Mouse (Mus musculus): ENCODE data around the gene Tmbim1.
A peak's percentile ranks its signal among the peaks of the same experiment; 100 is the strongest.

Tmbim1 gene

DNA sequence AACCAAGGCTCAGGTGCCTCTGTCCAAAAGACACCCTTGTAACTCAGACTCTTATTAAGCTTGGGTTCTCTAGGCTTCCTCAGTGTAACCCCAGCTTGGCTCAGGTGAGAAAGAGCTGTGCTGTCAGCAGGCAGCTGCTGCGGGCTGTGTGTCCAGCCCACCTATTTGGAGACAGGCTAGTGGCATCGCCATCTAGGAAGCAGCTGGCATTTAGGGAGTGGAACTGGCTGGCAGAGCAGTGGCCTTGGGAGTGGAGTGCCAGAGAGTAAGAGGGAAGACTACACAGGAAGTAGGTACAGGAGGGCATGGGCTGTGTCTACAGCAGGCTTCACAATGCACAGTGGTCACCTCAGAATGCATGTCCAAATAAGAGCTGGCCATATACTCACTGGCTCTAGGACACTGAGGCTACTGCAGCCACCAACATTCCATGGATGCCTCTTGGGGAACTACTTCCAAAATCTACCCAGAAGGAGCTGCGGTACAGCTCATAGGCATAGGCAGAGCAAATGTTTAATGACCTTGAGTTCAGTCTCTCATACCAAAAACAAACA is 11.3 kb downstream of the Tmbim1 start:
- peak; percentile 94 for DNase-seq

DNA sequence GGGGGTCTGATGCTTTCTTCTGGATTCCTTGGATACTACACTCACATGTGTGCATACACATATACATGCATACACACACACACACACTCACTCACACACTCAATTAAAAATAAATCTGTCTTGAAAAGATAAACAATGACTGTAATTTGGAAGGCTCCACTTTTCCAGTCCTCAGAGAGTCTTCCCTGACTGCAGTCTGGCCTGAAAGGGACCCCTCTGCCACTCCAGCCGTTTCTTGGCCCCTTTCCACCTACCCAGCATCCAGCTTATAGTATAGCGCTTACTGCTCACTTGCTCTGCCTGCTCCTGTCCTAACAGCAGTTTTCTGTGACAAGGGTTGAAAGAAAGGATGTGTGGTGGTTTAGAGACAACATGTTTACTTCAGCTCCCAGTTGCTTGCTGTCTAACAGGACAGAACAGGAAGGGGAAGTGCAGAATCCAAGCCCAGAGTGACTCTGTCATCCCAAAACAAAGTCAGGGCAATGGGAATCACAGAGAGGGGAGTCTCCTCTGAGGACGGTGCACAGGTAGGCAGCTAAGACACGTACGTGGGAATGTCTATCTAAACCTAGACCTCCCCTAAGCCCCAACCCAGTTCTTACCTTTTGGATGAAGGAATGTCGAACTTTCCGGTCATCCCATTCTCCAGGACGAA is 12.0 kb downstream of the Tmbim1 start:
- DNase-seq = peak; percentile 90

DNA sequence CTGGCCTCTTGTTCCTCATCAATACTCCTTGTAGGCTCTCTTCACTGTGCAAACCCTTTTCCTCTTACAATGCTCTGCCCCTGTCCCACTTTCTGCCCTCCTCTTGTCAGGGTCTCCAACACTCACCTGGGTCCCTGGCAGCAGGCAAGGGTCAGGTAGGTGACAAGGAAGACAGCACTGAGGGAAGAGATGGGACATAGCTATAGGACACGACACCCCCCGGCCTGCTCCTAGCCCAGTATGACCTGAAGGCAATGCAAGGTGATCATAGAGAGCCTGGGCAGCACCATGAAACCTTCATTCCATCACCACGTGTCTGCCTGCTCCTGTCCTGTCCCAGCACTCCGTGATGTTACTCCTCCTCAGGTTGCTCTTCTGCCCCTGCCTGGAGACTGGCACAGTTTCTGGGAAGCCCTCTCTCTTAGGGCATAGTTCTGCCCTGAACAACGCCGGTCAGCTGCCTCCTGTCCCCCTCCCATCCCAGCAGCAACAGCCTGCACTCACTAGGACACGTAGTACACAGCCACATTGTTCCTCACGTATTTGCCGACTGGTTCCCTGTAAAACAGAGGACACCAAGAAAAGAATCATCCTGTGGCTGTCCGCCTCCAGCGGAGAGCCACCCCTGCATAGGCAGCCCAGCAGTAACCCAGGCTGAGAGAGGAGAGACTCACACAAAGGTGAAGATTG is 12.9 kb downstream of the Tmbim1 start:
- peak; percentile 90 for DNase-seq

DNA sequence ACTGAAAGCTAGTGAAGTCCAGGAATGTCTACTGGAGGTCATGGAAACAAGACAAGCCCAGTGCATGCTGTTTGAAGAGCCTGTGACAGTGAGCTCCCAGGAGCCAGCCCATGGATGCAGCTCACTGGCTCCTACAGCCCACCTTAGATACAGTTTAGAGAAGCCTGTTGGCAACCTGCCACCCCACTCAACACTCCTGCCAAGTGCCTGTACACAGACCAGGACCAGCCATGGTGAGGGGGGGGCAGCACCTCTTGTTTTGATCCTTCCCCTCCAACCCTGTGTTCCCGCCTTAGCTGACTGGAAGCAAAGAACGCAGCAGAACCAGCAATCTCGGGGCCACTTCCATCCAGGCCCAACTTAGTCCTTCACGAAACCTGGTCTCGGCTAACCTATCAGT is 15.3 kb downstream of the Tmbim1 start:
- peak; percentile 91 for DNase-seq

DNA sequence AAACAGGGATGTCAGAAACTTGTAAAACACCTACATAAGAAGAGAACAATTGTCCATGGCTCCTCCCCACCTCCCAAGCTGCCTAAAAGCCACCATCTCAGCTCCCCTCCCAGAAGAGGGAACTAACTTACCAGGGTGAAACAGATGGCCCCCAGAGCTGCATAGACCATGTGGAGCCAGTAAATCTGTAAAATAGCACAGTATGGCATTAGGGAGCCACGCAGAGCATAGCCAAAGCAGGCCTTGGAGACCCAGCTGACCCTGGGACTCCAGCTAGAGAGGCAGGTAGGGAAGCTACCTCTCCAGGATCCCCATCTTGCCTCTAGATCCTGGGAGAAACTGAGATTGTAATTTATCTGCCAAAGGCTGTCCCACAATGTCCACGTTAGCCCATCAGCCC is 15.7 kb downstream of the Tmbim1 start:
- peak; percentile 88 for DNase-seq

- peak; percentile 92 for DNase-seq
These were observed 16.2 kb downstream of the Tmbim1 start for GRCm38 (mm10) chr1:74289248-74289647.

DNA sequence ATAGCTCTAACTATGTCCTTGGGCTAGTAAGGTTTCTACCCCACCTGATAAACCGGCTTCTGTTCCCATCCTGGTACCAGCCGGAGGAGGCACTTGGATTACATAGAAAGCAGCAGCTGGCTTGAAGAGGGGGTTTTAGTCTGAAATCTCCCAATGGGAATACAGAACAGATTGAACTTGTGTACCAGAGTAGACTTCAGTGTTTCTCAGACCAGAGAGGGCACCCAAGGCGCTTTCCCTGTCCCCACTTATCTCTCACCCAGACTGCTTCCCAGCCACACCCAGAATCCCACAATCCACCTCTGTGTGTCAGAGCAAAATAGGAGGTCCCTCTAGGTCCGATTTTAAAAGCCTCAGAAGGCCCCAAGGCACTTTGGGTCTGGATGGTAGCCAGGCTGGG is 17.1 kb downstream of the Tmbim1 start:
- peak; percentile 92 for DNase-seq

- peak; percentile 95 for DNase-seq
These were observed 18.4 kb downstream of the Tmbim1 start for GRCm38 (mm10) chr1:74286869-74287607.

GRCm38 (mm10) chr1:74285212-74286010 is 20.0 kb downstream of the Tmbim1 start:
- peak; percentile 91 for DNase-seq

DNA sequence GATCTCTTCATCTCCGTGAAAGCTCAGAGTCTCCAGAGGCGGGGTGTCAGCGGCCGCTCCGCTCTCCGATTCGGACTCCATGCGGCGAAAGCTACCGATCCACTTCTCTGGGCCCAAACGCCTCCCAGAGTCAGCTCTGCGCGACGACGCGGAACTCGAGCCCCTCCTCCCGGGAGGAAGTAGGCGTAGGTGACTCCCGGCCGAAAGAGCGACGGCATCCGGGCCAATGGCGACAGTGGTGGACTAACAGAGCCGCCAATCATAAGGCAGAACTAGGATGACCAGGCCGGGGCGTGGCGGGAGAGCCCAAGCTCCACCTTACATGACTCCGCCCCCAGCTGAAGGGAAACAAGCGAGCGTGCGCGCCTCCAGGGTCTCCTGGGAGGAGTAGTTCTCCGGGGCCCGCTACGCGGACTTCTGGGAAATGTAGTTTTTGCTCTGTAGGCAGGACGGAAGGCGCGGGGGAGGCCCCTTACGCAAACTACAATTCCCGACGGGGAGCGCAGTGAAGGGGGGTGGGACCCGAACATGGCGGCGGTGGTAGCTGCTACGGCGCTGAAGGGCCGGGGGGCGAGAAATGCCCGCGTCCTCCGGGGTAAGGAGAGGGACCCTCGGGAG is 20.8 kb downstream of the Tmbim1 start, which contains the start of the genes Aamp and Pnkd:
TSS of gene Aamp (minus strand) at position 196 of the 618 bp plus-strand sequence.
TSS of gene Pnkd (plus strand) at position 388 of the 618 bp plus-strand sequence.
- DNase-seq = peak; percentile 100

- peak; percentile 98 for DNase-seq
These were observed 21.5 kb downstream of the Tmbim1 start for GRCm38 (mm10) chr1:74283686-74284463.

- peak; percentile 93 for DNase-seq
These were observed 22.4 kb downstream of the Tmbim1 start for GRCm38 (mm10) chr1:74282896-74283625.

- peak; percentile 89 for DNase-seq
These were observed 23.5 kb downstream of the Tmbim1 start for GRCm38 (mm10) chr1:74281886-74282285.

DNA sequence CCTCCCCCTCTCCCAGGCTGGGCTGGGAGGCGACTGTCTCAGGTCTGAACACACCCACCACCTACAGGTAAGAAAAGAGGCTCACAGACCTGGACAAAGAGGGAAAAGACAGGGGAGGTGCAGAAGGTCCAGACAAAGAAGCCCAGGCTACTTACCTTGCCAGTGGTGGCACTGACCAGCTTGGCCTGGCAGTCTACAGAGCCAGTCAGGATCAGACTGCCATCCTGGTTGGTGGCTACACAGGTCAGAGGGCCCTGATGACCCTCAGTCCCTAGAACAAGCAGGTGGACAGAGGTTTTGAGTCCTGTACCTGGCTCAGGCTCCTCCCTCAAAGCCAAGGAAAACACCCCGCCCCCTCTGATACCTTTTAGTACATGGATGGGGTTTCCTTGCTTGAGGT is 24.1 kb downstream of the Tmbim1 start:
- DNase-seq = peak; percentile 90

DNA sequence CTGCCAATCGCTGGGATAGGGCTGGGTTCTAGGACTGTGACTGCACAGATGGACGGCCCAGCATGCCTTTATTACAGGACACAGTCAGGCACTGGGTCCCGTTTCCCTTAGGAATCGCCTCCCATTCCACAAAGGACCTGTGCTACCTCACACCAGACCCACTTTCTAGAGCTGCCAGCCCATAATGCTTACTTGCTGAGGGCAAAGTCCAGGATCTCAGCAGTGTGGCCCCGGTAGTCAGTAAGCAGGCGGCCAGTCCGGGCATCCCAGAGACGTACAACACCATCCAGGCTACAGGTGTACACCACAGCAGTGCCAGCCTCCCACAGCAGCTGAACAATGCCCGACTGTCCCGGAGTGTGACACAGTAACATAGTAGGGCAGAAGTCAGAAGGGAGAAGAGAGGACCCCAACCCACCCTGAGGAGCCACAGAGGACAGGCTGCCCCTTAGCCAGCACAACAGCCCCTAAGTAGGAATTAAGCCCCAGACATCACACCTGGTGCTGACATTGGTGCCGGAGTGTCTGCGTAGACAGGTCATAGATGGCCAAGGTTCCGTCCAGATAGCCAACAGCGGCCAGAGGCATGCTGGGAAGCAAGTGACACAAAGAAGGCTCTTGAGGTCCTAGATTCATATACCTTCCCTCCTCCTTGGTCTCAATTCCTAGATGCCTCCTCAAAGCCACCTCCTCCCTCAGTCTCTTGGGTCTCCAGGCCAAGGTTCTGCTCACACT is 24.7 kb downstream of the Tmbim1 start:
- peak; percentile 84 for DNase-seq

GRCm38 (mm10) chr1:74278988-74279387 is 26.4 kb downstream of the Tmbim1 start:
- peak; percentile 91 for DNase-seq

DNA sequence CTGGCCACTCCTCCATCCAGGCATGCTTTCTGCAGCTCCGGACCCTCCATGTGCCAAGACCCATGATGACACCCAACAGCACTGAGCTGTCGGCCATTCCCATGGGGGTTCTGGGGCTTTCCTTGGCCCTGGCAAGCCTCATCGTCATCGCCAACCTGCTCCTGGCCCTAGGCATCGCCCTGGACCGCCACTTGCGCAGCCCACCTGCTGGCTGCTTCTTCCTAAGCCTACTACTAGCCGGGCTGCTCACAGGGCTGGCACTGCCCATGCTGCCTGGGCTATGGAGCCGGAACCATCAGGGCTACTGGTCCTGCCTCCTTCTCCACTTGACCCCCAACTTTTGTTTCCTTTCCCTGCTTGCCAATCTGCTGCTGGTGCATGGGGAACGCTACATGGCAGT is 26.9 kb downstream of the Tmbim1 start, which contains the start of gene Gpbar1:
TSS of gene Gpbar1 (plus strand) at position 13 of the 400 bp plus-strand sequence.
- peak; percentile 88 for DNase-seq

DNA sequence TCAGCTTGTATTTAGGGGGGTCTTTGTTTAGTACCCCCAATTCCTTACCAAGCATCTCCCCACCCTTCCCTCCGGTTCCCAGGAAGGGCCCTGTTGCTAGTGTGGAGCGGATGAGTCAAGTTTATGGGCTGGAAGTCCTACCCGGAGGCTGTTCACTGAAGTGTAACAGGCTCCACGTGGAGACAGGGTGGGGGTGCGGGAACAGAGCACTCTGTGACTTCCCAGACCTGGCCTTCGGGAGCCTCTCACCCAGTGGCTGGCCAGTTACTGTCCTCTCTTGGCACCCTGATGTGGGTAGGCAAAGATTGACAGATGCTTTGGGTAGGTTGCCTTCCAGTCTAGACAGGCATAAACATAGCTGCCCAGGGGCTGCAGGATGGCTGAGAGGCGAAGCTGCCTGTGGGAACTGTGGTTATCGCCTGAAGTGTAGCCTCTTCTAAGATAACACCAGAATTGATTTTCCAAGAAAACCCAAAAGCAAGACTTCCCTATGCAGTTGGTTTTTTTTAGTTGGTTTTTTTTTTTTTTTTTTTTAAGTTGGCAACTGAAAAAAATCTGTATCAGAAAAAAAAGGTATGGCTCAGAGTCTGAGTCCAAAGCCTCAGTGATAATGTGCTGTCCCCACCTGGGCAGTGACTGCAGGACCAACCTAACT is 27.4 kb downstream of the Tmbim1 start:
- DNase-seq = no peak

GRCm38 (mm10) chr1:74277041-74277440 is 28.4 kb downstream of the Tmbim1 start:
- peak; percentile 91 for DNase-seq
